Mouse (Mus musculus): ENCODE results near the gene Fank1.

Fank1 gene

GRCm38 (mm10) chr7:133765849-133766243 lies 10.8 kb upstream of the Fank1 start:
- in situ Hi-C loops (cut with MboI, MseI), result no loop called here

DNA sequence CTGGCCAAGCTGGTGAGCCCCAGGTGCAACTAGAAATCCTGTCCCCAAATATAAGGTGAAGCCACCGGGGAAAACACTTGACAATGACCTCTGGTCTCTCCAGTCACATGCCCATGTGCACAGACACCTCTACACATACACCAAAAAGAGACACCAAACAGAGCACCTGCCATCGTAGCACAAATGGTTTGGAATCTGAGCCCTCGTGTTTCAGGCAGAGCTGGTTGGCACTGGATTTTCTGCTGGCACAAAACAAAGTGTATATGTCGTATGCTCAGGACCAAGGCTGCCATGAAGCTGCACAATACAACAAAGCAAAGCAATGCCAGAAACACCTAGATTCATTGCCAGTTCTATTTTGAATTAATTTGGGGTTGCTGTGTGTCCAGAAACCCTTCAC lies 8.6 kb upstream of the Fank1 start:
- in situ Hi-C loops (cut with MboI, MseI), result no loop called here

GRCm38 (mm10) chr7:133768517-133768916 lies 8.1 kb upstream of the Fank1 start:
- in situ Hi-C loops (cut with MboI, MseI), result no loop called here

DNA sequence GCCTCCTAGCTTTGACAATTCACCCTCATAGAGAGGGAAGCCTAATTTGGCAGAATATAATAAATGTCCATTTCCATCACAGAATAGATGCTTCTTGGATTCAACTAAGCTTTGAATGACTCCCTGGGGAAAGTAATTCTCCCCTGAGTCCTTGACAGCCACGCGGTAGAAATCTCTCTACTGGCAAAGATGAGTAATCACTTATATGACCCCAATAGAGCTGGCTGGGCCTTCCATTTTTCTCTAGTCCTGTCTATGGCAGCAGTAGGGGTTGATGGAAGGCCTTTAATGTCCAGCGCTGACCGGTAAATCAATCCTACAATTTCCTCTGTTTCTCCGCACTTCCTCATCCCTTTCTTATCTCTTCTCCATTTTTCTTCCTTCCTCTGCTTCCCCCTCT lies 1.5 kb upstream of the Fank1 start:
- in situ Hi-C loops (cut with MboI, MseI), result loop anchor here in 1 of 2 experiments (5.0 to 25.0 kb wide), 2 partner anchors 68 to 1862 kb away; partner anchors contain the start of gene Bccip

DNA sequence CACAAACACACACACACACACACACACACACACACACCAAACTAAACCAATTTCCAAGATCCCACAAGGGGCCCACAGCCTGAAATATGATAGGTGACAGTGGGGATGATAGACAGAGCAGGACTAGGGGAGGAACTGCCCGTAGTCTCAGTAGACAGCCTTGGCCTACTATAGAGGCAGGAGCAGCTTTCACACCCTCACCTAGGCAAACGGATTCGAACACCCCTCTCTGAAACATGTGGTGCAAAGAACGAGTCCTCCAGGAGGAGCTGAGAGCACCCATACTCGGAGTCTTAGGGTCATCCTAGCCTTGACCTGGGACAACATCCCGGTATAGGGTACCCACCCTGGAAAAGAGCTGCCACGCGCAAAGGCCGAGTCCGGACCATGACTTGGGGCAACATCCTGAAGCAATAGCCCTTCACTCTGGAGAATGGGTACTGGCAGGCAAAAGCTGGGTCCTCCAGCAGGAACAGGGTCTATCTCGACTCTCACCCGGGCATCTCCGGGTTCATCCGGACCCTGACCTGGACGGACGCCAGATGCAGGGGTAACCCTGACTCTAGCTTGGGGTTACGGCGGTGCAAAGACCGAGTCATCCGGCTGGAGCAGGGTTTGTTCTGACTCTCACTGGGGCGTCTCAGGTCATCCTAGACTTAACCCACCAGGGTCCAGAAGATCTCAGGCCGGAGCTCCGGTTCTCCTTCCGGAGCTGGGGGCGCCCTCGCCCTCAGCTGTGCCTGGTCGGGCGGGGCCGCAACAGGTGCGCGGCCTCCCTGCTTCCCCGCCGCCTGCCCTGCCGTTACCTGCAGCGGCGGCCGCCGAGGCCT lies 650 bp upstream of the Fank1 start:
- in situ Hi-C loops (cut with MboI, MseI), result loop anchor here in 1 of 2 experiments (5.0 to 25.0 kb wide), 2 partner anchors 69 to 1861 kb away; partner anchors contain the start of gene Bccip

DNA sequence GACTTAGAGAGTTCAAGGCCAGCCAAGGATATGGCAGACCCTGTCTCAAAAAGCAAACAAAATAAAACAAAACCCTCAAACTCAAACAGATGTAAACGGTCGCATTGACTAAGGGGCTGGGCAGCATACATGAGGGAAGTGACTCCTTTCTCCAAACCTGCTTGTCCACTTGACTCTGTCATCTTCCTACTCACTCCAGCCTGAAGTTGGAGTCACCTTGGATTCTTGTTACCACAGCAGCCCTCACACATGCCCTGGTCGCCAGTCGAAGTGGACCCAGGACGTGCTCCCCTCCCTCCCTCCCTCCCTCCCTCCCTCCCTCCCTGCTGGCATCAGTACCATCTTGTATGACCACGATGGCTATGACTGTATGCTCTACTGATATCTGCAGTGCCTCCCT lies 4.9 kb downstream of the Fank1 start:
- in situ Hi-C loops (cut with MboI, MseI), result loop anchor here in 1 of 2 experiments (25.0 kb wide), 1 partner anchor 1856 kb away; no protein-coding TSS in a partner anchor

DNA sequence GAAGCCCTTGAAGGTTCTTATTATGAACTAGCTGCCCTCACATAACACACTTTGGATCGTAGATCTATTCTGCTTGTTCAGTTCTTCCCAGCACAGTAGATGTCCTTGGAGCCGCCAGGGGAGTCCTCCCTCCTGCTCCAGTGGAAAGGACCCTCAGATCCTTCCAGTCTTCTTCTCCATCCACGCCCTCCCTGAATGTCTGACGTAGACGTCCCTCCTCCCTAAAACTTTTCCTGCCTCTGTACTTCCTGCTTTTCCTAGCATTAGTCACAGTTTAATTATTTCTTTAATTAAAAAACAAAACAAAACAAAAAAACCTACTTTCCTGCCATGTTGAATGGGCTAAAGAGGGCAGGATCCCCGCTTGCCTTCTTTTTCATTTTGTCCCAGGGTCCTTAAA lies 5.3 kb downstream of the Fank1 start:
- in situ Hi-C loops (cut with MboI, MseI), result loop anchor here in 1 of 2 experiments (25.0 kb wide), 1 partner anchor 1855 kb away; no protein-coding TSS in a partner anchor

- in situ Hi-C loops (cut with MboI, MseI), result loop anchor here in 1 of 2 experiments (25.0 kb wide), 1 partner anchor 1854 kb away; no protein-coding TSS in a partner anchor
Measured at GRCm38 (mm10) chr7:133782717-133783435, 6.2 kb downstream of the Fank1 start, which contains the start of gene Dhx32. TSS of gene Dhx32 (minus strand) at chr7:133782726.

GRCm38 (mm10) chr7:133787571-133787970 lies 10.9 kb downstream of the Fank1 start:
- in situ Hi-C loops (cut with MboI, MseI), result loop anchor here in 1 of 2 experiments (25.0 kb wide), 1 partner anchor 1850 kb away; no protein-coding TSS in a partner anchor

DNA sequence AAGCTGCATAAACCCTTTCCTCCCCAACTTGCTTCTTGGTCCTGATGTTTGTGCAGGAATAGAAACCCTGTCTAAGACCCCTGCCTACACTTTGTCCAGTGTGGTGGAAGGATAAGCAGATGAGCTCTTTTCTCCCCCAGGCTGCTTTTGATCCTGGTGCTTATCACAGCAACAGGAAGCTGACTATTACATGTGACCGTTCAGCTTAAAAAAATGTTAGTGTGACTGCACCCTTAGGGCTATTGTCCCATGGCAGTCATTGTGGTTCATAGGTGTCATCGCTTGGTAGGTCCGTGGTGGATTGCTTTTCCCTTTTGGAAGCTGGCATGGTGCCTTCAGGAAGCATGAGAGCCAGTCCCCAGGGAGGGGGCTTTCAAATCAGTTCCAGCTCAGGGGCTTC lies 11.5 kb downstream of the Fank1 start:
- in situ Hi-C loops (cut with MboI, MseI), result loop anchor here in 1 of 2 experiments (25.0 kb wide), 1 partner anchor 1849 kb away; no protein-coding TSS in a partner anchor

GRCm38 (mm10) chr7:133790171-133790570 lies 13.5 kb downstream of the Fank1 start:
- in situ Hi-C loops (cut with MboI, MseI), result loop anchor here in 1 of 2 experiments (25.0 kb wide), 1 partner anchor 1847 kb away; no protein-coding TSS in a partner anchor

- in situ Hi-C loops (cut with MboI, MseI), result loop anchor here in 1 of 2 experiments (25.0 kb wide), 1 partner anchor 1847 kb away; no protein-coding TSS in a partner anchor
Measured at GRCm38 (mm10) chr7:133790608-133791229, 14.1 kb downstream of the Fank1 start.

DNA sequence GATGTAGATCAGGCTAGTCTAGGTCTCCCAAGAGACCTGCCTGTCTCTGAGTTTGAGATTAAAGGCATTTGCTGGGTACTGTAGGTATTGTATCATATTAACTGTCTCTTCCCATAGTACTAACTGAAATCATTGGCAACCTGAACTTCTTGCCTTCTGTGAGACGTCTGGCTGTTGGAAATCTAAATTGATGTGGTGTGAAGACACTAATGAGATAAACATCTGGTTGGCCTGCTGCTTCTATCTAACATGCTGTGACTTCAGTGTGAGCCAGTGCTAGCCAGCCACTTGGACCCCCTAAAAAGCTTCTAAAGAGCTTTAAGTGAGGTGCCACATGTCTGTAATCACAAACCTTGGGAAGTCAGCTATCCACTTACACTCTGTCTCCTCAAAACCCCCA lies 16.1 kb downstream of the Fank1 start:
- in situ Hi-C loops (cut with MboI, MseI), result loop anchor here in 1 of 2 experiments (25.0 kb wide), 1 partner anchor 1845 kb away; no protein-coding TSS in a partner anchor

GRCm38 (mm10) chr7:133793248-133794131 lies 16.8 kb downstream of the Fank1 start:
- in situ Hi-C loops (cut with MboI, MseI), result loop anchor here in 1 of 2 experiments (25.0 kb wide), 1 partner anchor 1844 kb away; no protein-coding TSS in a partner anchor

- in situ Hi-C loops (cut with MboI, MseI), result loop anchor here in 1 of 2 experiments (25.0 kb wide), 1 partner anchor 1843 kb away; no protein-coding TSS in a partner anchor
Measured at GRCm38 (mm10) chr7:133794720-133795119, 18.1 kb downstream of the Fank1 start.

DNA sequence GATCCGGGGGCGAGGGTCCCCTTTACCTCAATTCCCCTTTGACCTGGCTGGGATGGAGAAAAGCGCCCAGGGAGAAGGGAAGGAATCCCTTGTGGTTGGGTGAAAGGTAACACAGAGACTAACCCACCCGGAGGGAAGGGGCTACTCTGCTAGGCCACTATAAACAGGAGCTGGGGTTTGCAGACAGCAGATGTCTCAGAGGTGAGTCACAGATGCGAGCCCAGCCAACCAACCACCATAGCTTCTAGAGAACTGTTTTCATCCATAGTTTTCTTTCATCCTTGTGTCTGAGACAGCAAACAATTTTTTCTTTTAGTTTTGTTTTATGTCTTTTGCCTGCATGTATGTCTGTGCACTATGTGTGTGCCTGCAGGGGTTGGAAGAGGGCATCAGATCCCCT lies 23.3 kb downstream of the Fank1 start:
- in situ Hi-C loops (cut with MboI, MseI), result loop anchor here in 1 of 2 experiments (25.0 kb wide), 1 partner anchor 1837 kb away; no protein-coding TSS in a partner anchor

DNA sequence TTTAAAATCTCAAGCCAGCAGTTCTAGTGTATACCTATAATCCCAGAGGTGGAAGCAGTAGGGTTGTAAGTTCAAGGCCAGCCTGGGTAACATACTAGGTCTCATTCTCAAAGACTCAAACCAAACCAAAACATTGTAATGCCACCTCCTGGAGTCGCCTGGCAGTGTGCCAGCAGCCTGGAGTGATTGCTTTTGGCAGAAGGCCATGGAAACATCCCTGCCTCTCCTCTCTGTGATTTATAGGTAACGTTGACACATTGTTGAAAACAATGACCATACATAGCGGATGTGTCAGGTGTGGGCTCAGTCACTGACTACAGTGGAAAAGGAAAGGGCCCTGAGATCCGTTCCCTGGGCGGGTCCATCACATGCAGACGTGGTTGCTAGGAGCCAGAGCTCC lies 25.2 kb downstream of the Fank1 start:
- in situ Hi-C loops (cut with MboI, MseI), result no loop called here

DNA sequence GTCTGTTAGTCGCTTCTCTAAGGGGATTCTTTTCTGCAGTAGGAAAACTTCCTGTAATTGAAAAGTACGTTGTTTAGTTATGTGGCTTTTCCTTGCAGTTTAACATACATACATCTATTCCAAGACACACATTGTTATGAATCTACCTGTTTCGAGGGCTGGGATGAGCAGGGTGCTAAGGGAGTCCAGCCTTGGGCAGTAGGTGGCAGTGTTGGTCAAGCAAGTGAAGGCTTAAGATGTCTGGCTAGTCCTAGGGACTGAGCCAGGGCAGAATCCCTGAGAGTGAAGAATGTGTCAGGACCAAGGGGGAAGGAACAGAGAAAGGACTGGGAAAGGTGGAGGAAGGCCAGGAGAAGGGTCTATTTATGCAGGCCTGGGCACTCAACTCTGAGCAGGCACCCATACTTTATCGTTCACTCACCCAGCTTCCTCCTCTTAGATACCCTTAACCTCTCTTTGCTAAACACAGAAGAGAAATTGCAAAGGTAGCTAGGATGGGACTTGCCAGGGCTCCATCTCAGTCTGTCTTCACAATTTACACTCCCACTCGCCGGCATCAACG lies 29.0 kb downstream of the Fank1 start:
- in situ Hi-C loops (cut with MboI, MseI), result no loop called here

- in situ Hi-C loops (cut with MboI, MseI), result no loop called here
Measured at GRCm38 (mm10) chr7:133812927-133813326, 36.3 kb downstream of the Fank1 start.

- in situ Hi-C loops (cut with MboI, MseI), result no loop called here
Measured at GRCm38 (mm10) chr7:133813331-133813730, 36.7 kb downstream of the Fank1 start.

Measured in T-helper 17 cell (primary cell).